Mouse (Mus musculus) splenic B cell, adult 2 months (primary cell): ENCODE results near the gene Gm43720.
"Not testable (repeated sequence)": the region's sequence is repeated elsewhere in the genome, so short reads cannot be mapped to it uniquely, and the experiment has no call there.

ENCODE experiments used
- DNase-seq: peaks from one replicate; pipeline ENCODE4 v3.0.0-alpha.2; 2011; ENCODE audit warnings: low read depth, low spot score
- H3K27me3 ChIP-seq: 2 replicates; pipeline ENCODE4 v1.6.1; 2012; ENCODE audit warnings: mild to moderate bottlenecking, low read length, moderate library complexity, mixed read lengths; ENCODE audit not compliant: control insufficient read depth, poor library complexity, insufficient read depth, severe bottlenecking
- H3K36me3 ChIP-seq: 2 replicates; pipeline ENCODE4 v1.6.1; 2012; ENCODE audit warnings: mild to moderate bottlenecking, low read length, moderate library complexity, mixed read lengths; ENCODE audit not compliant: control insufficient read depth, poor library complexity, insufficient read depth, severe bottlenecking

Gene Gm43720

DNA sequence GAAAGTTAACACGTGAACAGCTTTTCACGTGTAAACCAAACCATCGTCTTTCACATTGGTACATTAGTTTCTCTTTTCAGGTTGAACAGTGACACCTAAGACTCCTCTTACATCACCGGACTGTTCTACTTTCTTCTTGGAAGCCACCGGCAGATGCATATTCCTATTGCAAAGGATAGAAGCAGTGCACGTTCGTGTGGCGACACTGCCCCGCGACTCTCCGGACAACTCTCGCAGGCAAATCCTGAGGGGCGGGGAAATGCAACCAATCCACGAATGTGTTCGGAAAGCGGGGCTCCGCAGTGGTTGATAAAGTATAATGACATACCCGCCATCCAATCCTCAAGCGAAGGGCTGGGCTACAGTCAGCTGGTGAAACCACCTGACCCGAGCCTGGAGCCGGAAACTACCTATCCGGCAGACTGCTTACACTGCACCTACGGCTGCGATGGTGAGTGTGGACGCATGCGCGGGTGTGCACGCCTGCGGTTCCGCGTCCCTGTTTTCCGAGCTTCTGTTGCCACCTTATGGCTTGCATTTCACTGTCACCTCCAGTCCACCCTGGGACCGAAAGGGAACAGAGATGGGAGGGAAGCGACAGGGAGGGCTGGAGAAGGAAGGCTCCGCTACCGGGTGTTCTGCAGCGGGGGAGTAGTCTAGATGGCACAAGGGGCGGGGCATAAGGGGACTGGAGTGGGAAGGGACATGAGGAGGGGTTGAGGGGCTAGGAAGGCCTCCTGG lies 24.2 kb downstream of the Gm43720 start, which contains the start of gene Lamtor4:
TSS of gene Lamtor4 (plus strand) at position 130 of the 741 bp plus-strand sequence.
- Histone ChIP-seq H3K27me3 (no peaks in the 10 kb centered on the region), H3K36me3 (peaks cover 5% of the 10 kb centered on the region)
- peak; percentile 96 for DNase-seq

DNA sequence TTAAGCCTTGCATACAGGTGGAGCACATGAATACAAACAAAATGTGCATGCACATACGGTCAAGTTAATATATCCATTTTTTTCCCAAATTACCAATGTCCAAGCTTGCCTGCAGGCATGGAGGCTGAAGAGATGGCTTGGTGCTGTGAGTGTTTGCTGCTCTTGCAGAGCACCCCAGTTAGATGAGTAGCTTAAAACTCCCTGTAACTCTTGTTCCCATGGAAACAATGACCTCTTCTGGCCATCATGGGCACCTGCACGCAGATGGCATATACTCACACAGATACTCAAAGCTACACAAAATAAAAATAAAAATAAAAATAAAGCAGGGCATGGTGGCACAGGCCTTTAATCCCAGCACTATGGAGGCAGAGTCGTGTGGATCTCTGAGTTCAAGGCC lies 26.7 kb downstream of the Gm43720 start:
- Histone ChIP-seq H3K27me3 (no peaks in the 10 kb centered on the region), H3K36me3 (no peaks in the 10 kb centered on the region; the same call in 1 of the 2 replicates)
- no peak for DNase-seq

DNA sequence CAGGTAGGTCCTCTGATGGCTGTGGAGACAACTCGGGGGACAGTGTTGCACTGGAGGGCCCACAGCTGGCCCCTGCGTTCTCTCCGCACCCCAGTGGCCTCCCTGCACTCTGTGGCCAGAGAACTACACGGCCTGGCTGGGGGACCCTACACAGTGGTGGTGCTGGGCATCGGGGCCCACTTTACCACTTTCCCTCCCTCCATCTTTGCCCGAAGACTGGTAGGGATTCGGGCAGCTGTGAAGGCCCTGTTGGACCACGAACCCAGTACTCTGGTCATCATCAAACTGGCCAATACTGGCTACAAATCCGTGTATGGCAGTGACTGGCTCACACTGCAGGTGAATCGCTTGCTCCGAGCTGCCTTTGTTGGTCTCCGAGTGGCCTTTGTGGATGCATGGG lies 28.6 kb downstream of the Gm43720 start:
- DNase-seq, result no peak
- Histone ChIP-seq H3K36me3 (no peaks in the 10 kb centered on the region), H3K27me3 (no peaks in the 10 kb centered on the region)

DNA sequence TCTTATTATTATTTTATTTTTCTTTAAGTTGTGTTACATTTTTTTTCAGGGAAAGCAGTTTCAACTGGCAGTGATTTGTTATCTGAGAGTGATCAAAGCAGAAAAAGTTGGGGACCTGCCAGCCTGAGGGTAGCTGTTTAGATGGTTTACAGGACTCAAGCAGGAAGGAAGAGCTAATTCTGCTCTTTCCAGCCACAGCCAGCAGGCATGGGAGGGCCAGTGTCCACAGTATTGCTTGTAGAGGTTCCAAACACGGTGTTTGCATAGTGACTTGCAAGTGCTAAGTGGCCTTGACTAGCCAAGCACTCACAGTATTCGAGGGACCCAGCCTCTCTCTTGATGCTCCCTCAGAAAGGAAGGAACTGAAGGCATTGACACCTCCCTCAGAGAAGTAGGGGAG lies 38.2 kb downstream of the Gm43720 start:
- DNase-seq, result no peak
- Histone ChIP-seq H3K27me3 (no peaks in the 10 kb centered on the region), H3K36me3 (no peaks in the 10 kb centered on the region)

DNA sequence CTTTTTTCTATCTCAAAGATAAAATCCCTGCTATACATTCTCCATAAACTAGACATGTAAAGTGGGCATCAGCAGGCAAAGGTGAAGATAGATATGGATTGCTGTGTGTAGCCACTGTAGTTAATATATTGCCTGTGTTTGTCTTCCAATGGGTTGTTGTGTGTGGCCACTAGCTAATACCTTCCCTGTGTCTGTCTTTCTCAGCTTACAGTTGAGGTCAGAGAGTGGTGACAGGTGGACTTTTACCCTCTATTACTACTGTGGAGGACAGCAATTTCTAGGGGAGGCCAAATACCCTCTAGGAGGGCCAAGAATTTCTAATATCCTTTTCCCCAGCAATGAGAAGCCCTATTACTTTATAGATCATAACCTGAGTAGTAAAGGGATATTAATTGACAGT lies 45.5 kb downstream of the Gm43720 start:
- H3K27me3 ChIP-seq, result no peaks in the 10 kb centered on the region
- no peak for DNase-seq
- H3K36me3 ChIP-seq, result no peaks in the 10 kb centered on the region

DNA sequence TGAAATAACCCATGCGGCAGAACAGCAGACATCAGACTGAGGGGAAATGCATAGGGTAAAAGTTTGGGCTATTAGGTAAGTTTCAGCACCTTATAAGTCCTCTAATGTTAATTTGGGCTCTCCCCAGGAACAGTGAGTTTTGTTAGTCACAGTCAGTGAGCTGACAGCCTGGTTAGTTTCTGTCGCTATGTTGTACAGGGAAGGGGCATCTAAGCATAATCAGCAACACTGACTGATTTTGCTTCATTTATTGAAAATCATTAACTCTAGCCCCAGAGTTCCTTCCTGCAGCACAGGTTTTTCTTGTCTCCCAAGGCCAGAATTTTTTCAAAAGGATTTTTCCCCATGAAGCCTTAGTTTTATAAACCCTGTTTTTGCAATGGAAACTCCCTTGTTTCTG lies 46.0 kb downstream of the Gm43720 start:
- Histone ChIP-seq H3K27me3 (no peaks in the 10 kb centered on the region), H3K36me3 (no peaks in the 10 kb centered on the region)
- no peak for DNase-seq

DNA sequence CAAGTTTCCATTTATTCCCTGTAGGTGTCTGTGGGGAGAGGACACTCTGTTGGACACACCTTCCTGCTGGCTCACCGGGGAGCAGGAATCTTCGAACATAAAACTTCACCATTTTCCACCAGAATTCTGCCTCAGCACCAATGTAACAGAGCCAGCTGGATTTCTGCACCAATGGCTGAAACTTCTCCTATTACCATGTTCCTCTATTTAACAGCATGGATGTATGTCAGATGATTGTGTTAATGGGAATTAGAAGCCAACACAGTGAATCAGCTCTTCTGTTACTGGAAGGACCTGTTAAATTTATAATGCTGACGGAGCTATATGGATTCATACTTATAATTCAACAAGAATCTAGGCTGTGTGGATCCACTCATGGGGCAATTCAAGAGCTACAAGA lies 50.2 kb downstream of the Gm43720 start:
- no peaks in the 10 kb centered on the region for H3K36me3 ChIP-seq
- DNase-seq, result no peak
- H3K27me3 ChIP-seq, result no peaks in the 10 kb centered on the region

DNA sequence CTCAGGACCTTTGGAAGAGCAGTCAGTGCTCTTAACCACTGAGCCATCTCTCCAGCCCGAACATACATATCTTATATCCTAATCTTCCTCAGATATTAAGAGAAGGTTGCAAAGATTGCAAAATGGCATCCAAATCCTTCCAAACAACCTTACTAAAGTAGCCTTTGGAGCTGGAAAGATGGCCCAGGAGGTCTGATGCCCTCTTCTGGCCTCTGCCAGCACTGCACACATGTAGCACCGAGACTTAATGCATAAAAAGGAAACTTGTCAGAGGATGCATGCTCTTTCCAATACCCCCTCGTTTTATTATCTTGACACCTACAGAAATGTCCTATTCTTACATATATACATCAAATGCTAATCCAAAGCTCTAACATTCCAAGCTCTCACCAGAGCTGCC lies 51.7 kb downstream of the Gm43720 start:
- DNase-seq, result peak; percentile 53
- Histone ChIP-seq H3K27me3 (no peaks in the 10 kb centered on the region), H3K36me3 (no peaks in the 10 kb centered on the region)

DNA sequence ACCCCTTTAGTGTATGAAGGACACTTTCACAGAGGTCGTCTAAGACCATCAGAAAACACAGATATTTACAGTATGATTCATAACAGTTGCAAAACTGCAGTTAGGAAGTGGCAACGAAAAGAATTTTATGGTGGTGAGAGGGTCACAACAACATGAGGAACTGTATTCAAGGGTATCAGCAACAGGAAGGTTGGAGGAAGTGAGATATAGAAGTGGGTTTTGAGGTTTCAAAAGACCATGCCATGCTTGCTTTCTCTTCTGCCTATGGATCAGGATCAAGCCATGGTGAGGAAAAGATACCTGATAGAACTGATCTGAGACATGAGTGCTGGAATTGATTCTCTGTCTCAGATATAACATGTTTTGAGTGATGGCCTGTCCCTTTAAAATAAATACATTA lies 52.4 kb downstream of the Gm43720 start:
- Histone ChIP-seq H3K27me3 (no peaks in the 10 kb centered on the region), H3K36me3 (no peaks in the 10 kb centered on the region)
- DNase-seq, result peak; percentile 43

DNA sequence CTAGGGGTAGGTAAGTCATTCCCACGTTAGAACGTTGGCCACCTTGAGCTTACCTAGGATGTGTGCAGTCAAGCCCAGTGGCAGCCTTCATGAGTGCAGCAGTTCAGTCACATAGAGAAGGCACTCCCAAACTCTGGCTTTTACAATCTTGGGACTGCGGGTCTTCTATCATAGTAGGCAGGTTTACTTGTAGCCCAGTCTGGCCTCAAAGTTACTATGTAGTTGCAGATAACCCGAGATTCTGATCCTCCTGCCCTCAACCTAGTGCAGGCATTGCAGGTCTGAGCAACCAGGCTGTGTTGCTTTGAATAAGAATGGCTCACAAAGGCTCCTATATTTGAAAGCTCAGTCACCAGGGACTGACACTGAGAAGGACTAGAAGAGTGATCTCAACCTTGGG lies 53.3 kb downstream of the Gm43720 start:
- H3K27me3 ChIP-seq, result no peaks in the 10 kb centered on the region
- DNase-seq, result no peak

DNA sequence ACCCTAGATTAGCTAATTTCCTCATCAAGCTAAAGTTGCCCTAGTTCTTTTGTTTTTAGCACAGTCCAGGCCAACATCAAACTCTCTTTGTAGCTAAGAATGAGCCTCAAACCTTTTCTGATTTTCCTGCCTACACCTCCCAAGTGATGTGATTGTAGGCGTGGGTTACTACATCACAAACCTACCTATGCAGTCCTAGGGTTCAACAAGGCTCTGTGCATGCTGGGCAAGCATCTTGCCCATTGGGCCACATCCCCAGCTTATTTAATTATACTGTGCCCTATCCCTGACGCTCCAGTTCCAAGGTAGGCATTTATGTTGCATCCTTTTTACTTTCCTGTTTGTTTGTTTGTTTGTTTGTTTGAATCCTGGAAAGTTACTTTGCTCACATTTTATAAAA lies 54.1 kb downstream of the Gm43720 start, which contains the start of gene Nxpe5:
TSS of gene Nxpe5 (plus strand) at position 199 of the 400 bp plus-strand sequence.
- no peaks in the 10 kb centered on the region for H3K36me3 ChIP-seq
- no peak for DNase-seq
- H3K27me3 ChIP-seq, result no peaks in the 10 kb centered on the region

More for the DNA sequence above, 53.3 kb downstream of the Gm43720 start:
- H3K36me3 ChIP-seq, result no peaks in the 10 kb centered on the region

DNA sequence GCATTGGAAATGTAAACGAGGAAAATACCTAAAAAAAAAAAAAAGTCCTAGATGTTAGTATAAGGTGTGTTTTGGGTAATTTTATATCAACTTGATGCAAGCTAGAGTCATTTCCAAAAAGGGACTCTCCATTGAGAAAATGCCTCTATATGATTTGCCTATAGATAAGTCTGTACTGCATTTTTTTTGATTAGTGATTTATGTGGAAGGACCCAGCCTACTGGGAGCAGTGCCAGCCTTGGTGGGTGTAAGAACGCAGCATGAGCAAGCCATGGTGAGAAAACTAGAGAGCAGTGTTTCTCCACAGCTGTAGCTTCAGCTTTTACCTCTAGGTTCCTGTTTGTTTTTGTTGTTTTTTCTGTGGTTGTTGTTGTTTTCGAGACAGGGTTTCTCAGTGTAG lies 56.5 kb downstream of the Gm43720 start:
- Histone ChIP-seq H3K27me3 (no peaks in the 10 kb centered on the region), H3K36me3 (no peaks in the 10 kb centered on the region)
- no peak for DNase-seq

DNA sequence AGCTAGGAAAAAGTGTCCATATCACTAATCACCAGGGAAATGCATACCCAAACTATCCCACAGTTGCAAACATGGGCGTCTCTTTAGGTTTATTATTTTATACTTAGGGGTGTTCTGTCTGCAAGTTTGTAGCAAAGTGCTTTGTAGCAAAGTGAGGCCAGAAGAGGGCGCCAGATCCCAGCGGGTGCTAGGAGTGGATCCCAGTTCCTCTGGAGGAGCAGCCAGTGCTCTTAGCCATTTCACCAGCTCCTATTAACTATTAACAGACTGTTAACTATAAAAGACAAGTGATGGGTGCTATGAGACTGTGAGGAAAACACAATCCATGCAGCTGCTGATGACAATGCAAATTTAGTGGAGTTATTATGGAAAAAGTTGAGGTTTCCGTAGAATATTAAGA lies 57.6 kb downstream of the Gm43720 start:
- peak; percentile 84 for DNase-seq
- no peaks in the 10 kb centered on the region for H3K27me3 ChIP-seq

DNA sequence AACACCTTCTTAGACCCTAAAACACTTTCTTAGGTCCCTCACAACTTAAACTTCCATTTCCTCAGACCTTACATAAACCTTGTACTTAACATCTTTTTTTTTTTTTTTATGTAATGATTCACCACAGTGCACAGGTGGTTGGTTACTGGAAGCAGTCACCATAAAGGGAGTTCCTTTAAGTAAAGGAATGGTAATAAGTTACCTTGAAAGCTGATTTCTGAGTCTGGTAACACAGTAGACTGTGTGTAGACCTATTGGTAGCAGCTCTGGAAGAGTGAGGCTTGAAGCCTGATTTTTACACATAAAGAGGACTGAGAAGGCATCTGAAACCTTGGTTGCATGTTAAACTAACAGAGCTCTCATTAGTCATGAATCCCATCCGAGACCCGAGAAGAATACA lies 59.9 kb downstream of the Gm43720 start:
- Histone ChIP-seq H3K27me3 (no peaks in the 10 kb centered on the region), H3K36me3 (no peaks in the 10 kb centered on the region)
- no peak for DNase-seq

More for the DNA sequence above, 57.6 kb downstream of the Gm43720 start:
- H3K36me3 ChIP-seq, result no peaks in the 10 kb centered on the region

DNA sequence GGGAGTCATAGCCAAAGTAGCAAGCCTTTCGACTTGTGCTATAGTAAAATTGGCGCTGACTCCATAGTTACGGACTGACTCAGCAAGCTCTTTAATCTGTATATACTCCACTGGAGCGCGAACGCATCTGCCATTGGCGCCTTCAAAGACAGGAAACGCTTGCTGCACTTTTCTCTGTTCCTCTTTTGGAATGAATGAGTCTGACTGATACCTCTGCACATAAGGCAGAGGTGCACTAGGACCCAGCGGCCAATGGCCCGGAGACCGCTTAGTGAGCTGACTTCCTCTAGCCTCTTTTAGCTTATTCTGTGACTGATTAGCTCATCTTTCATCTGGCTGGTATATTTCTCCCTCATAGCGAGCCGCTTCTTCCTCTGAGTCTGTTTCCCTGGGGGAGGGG lies 63.1 kb downstream of the Gm43720 start:
- not testable (repeated sequence) for H3K36me3 ChIP-seq
- DNase-seq, result peak; percentile 26

More for the DNA sequence above, 63.1 kb downstream of the Gm43720 start:
- not testable (repeated sequence) for H3K27me3 ChIP-seq
